Mouse (Mus musculus): ENCODE data around the gene Wdr49. TPM values are rescaled to one million over a fixed set of nuclear protein-coding genes. Genes with fewer than 3 reads are reported as not detected.
"Not testable (repeated sequence)": the region's sequence is repeated elsewhere in the genome, so short reads cannot be mapped to it uniquely, and the experiment has no call there.

Wdr49 gene
- polyA plus RNA-seq, 1 experiment: not detected

- H3K4me3 ChIP-seq (ENCODE audit: control insufficient read depth, insufficient read depth, low read length): no peak overlapping the region
- H3K27me3 ChIP-seq (ENCODE audit: control insufficient read depth, insufficient read depth, low read length): no peaks in the 10 kb centered on the region
- TF ChIP-seq POLR2A (IDR thresholded peaks at IDR 0.05; ENCODE audit: control insufficient read depth, extremely low read depth, insufficient read depth, low read length, poor library complexity): no peak
- TF ChIP-seq CTCF (IDR thresholded peaks at IDR 0.05; ENCODE audit: borderline replicate concordance, control insufficient read depth, extremely low read depth, insufficient read depth, low read length, poor library complexity): no peak
- H3K4me1 ChIP-seq (replicated peaks; ENCODE audit: control insufficient read depth, insufficient read depth, low read length): no peaks in the 10 kb centered on the region
- 41% methylated on average over 3 of the region's 3 CpGs for WGBS
- no peak overlapping the region for H3K27ac ChIP-seq (ENCODE audit: control insufficient read depth, insufficient read depth, low read length)
- no peak for DNase-seq
- H3K36me3 ChIP-seq (ENCODE audit: control insufficient read depth, insufficient read depth, low read length): no peaks in the 10 kb centered on the region
These were observed 173.7 kb downstream of the Wdr49 start for GRCm38 (mm10) chr3:75308228-75308627.

DNA sequence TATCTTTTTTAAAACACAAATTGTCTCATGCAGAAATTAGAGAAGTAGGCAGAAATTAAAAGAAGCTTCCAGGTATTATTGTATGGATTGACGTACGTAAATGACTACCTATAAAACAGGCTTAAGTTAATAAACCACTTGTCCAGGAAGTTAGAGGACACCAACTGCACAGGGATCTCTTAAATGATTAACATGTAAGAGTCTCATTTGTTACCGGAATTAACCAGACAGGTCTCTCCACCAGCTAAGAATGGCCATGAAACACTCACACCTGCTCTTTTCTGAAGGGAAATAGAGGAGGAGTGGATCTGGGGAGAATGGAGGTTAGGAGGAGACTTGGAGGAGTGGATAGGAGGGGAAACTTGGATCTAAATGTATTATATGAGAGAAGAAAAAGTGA lies 176.4 kb downstream of the Wdr49 start:
- Histone ChIP-seq H3K4me1 (replicated peaks; ENCODE audit: control insufficient read depth, insufficient read depth, low read length) (no peaks in the 10 kb centered on the region), H3K27me3 (ENCODE audit: control insufficient read depth, insufficient read depth, low read length) (no peaks in the 10 kb centered on the region), H3K36me3 (ENCODE audit: control insufficient read depth, insufficient read depth, low read length) (no peaks in the 10 kb centered on the region), H3K4me3 (ENCODE audit: control insufficient read depth, insufficient read depth, low read length) (no peak overlapping the region), H3K27ac (ENCODE audit: control insufficient read depth, insufficient read depth, low read length) (no peak overlapping the region)
- no peak for DNase-seq
- WGBS: 95% methylated on average over 3 of the region's 3 CpGs
- TF ChIP-seq CTCF (IDR thresholded peaks at IDR 0.05; ENCODE audit: borderline replicate concordance, control insufficient read depth, extremely low read depth, insufficient read depth, low read length, poor library complexity): no peak
- no peak for TF ChIP-seq POLR2A (IDR thresholded peaks at IDR 0.05; ENCODE audit: control insufficient read depth, extremely low read depth, insufficient read depth, low read length, poor library complexity)

- Histone ChIP-seq H3K36me3 (ENCODE audit: control insufficient read depth, insufficient read depth, low read length) (no peaks in the 10 kb centered on the region), H3K4me1 (replicated peaks; ENCODE audit: control insufficient read depth, insufficient read depth, low read length) (no peaks in the 10 kb centered on the region), H3K4me3 (ENCODE audit: control insufficient read depth, insufficient read depth, low read length) (no peak overlapping the region), H3K27me3 (ENCODE audit: control insufficient read depth, insufficient read depth, low read length) (no peaks in the 10 kb centered on the region), H3K27ac (ENCODE audit: control insufficient read depth, insufficient read depth, low read length) (no peak overlapping the region)
- DNase-seq: no peak
- 93% methylated on average over 5 of the region's 5 CpGs for WGBS
- TF ChIP-seq CTCF (IDR thresholded peaks at IDR 0.05; ENCODE audit: borderline replicate concordance, control insufficient read depth, extremely low read depth, insufficient read depth, low read length, poor library complexity) (no peak), POLR2A (IDR thresholded peaks at IDR 0.05; ENCODE audit: control insufficient read depth, extremely low read depth, insufficient read depth, low read length, poor library complexity) (no peak)
These were observed 177.3 kb downstream of the Wdr49 start for GRCm38 (mm10) chr3:75304621-75305020.

- TF ChIP-seq CTCF (IDR thresholded peaks at IDR 0.05; ENCODE audit: borderline replicate concordance, control insufficient read depth, extremely low read depth, insufficient read depth, low read length, poor library complexity) (no peak), POLR2A (IDR thresholded peaks at IDR 0.05; ENCODE audit: control insufficient read depth, extremely low read depth, insufficient read depth, low read length, poor library complexity) (no peak)
- WGBS: 94% methylated on average over 2 of the region's 2 CpGs
These were observed 180.9 kb downstream of the Wdr49 start for GRCm38 (mm10) chr3:75301072-75301471.

DNA sequence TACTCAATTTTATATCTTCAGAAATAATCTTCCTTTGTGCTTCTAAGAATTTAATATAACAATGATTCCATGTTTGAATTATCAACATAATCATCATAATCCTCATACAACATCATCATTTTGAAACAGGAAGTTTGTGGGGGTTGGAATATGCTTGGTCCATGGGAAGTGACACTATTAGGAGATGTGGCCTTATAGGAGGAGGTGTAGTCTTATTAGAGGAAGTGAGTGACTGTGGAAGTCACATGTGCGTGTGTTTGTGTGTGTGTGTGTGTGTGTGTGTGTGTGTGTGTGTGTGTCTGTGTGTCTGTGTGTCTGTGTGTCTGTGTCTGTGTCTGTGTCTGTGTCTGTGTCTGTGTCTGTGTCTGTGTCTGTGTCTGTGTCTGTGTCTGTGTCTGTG lies 182.5 kb downstream of the Wdr49 start:
- H3K4me1 ChIP-seq (replicated peaks; ENCODE audit: control insufficient read depth, insufficient read depth, low read length); H3K36me3 ChIP-seq (ENCODE audit: control insufficient read depth, insufficient read depth, low read length); H3K27me3 ChIP-seq (ENCODE audit: control insufficient read depth, insufficient read depth, low read length); H3K27ac ChIP-seq (ENCODE audit: control insufficient read depth, insufficient read depth, low read length); DNase-seq; H3K4me3 ChIP-seq (ENCODE audit: control insufficient read depth, insufficient read depth, low read length): not testable (repeated sequence)
- 89% methylated on average over 1 of the region's 1 CpGs for WGBS

More at GRCm38 (mm10) chr3:75301072-75301471, 180.9 kb downstream of the Wdr49 start:
- Histone ChIP-seq H3K27me3 (ENCODE audit: control insufficient read depth, insufficient read depth, low read length) (no peaks in the 10 kb centered on the region), H3K36me3 (ENCODE audit: control insufficient read depth, insufficient read depth, low read length) (no peaks in the 10 kb centered on the region), H3K4me3 (ENCODE audit: control insufficient read depth, insufficient read depth, low read length) (no peak overlapping the region), H3K4me1 (replicated peaks; ENCODE audit: control insufficient read depth, insufficient read depth, low read length) (no peaks in the 10 kb centered on the region), H3K27ac (ENCODE audit: control insufficient read depth, insufficient read depth, low read length) (no peak overlapping the region)
- no peak for DNase-seq

DNA sequence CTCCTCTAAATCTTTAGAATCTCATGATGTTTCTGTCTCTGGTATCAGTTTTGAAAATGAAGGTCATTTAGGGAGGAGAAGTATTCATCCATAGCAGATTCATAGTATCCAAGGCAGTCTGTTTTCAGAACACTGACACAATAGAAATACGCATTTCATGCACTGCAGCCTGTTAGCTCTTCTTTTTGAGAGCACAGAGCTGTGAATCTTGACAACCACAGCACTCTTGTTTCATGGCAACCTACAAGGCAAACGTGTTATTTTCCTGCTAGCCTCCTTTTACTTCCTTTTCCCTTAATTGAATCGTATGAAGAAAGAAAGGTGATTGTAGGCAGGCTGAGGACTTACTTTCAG lies 184.2 kb downstream of the Wdr49 start:
- DNase-seq: no peak
- no peaks in the 10 kb centered on the region for H3K4me1 ChIP-seq (replicated peaks; ENCODE audit: control insufficient read depth, insufficient read depth, low read length)
- WGBS: 35% methylated on average over 3 of the region's 3 CpGs

GRCm38 (mm10) chr3:75297026-75297757 lies 184.8 kb downstream of the Wdr49 start:
- 17% methylated on average over 2 of the region's 2 CpGs for WGBS
- H3K4me3 ChIP-seq (ENCODE audit: control insufficient read depth, insufficient read depth, low read length): no peak overlapping the region
- no peak overlapping the region for H3K27ac ChIP-seq (ENCODE audit: control insufficient read depth, insufficient read depth, low read length)
- no peaks in the 10 kb centered on the region for H3K36me3 ChIP-seq (ENCODE audit: control insufficient read depth, insufficient read depth, low read length)
- H3K27me3 ChIP-seq (ENCODE audit: control insufficient read depth, insufficient read depth, low read length): no peaks in the 10 kb centered on the region
- H3K4me1 ChIP-seq (replicated peaks; ENCODE audit: control insufficient read depth, insufficient read depth, low read length): no peaks in the 10 kb centered on the region
- DNase-seq: no peak
- TF ChIP-seq POLR2A (IDR thresholded peaks at IDR 0.05; ENCODE audit: control insufficient read depth, extremely low read depth, insufficient read depth, low read length, poor library complexity): no peak
- TF ChIP-seq CTCF (IDR thresholded peaks at IDR 0.05; ENCODE audit: borderline replicate concordance, control insufficient read depth, extremely low read depth, insufficient read depth, low read length, poor library complexity): no peak

More for the DNA sequence above, 184.2 kb downstream of the Wdr49 start:
- Histone ChIP-seq H3K27ac (ENCODE audit: control insufficient read depth, insufficient read depth, low read length) (no peak overlapping the region), H3K27me3 (ENCODE audit: control insufficient read depth, insufficient read depth, low read length) (no peaks in the 10 kb centered on the region), H3K36me3 (ENCODE audit: control insufficient read depth, insufficient read depth, low read length) (no peaks in the 10 kb centered on the region), H3K4me3 (ENCODE audit: control insufficient read depth, insufficient read depth, low read length) (no peak overlapping the region)
- TF ChIP-seq CTCF (IDR thresholded peaks at IDR 0.05; ENCODE audit: borderline replicate concordance, control insufficient read depth, extremely low read depth, insufficient read depth, low read length, poor library complexity): no peak
- TF ChIP-seq POLR2A (IDR thresholded peaks at IDR 0.05; ENCODE audit: control insufficient read depth, extremely low read depth, insufficient read depth, low read length, poor library complexity): no peak

All from thymus, adult 2 months (tissue).